24 mouse cellular contexts compared by ENCODE assay signal in the genomic region with DNA sequence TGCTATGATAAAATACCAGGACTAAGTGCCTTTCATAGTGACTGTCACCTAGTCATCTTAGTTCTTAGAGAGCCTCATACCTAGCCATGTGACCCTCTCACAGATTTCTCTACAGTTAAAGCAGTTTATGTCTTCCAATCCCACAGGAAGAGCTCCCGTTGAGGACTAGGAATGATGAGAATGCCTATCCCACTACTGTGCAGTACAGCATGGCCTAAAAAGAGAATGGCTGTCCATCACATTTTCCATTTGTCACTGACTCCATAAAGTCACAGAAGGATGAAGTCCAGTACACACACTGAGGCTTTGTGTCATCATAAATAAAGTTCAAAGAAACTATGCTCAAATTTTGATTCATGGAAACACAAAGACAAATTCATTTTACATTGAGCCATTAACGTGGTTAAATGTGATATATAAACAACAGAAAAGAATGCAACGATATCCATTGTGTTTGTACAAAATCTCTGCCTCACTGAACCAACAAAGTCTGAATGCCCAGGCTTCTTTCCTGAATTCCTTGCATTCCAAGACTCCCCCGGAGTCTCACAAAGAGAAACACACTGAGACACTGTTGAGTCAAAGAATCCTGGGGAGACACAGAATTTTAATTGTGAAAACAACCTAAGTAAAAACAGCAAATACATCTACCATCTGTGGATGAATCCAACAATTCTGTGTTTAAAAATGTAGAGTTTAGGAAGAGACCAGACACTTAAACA. TPM values are rescaled to one million over a fixed set of nuclear protein-coding genes. Genes with fewer than 3 reads are reported as not detected.
DNase-seq lines count a peak whose midpoint lies in the region; ATAC-seq and TF ChIP-seq lines count a peak whose summit lies in the region.
"Had no signal": no experiment of that assay in that cellular context is flagged by ENCODE, and none has a peak within 500 bp of the region (broad histone marks: within the 10 kb centered on the region; RNA-seq: fewer than 3 reads in every experiment).

No protein-coding gene starts in this region.

- 4% methylated on average over 4 of the region's 4 CpGs for WGBS in forebrain, embryonic 11.5 days
- WGBS in forebrain, postnatal 0 days, result 7% methylated on average over 4 of the region's 4 CpGs
- WGBS in midbrain, embryonic 10.5 days, result 10% methylated on average over 4 of the region's 4 CpGs
- 7% methylated on average over 4 of the region's 4 CpGs for WGBS in midbrain, embryonic 16.5 days

- TF ChIP-seq CTCF in forebrain, postnatal 0 days (IDR thresholded peaks at IDR 0.05; ENCODE audit: low read depth), result no peak

- DNase-seq in forebrain, embryonic 11.5 days (ENCODE audit: low spot score), result no peak
- DNase-seq in forebrain, postnatal 0 days, result no peak
- DNase-seq in midbrain, embryonic 10.5 days (ENCODE audit: low spot score), result no peak
- peak; percentile 30 for DNase-seq in embryo, embryonic 11 days
- no peak for DNase-seq in spleen, adult 12 weeks (ENCODE audit: low spot score)
- DNase-seq in ovary, postnatal 10 days (ENCODE audit: low spot score), result no peak
- DNase-seq: adrenal gland, adult 2 months; cerebellum, adult 8-10 months; kidney, adult 8-10 months; lung, adult 2 months; lung, postnatal 36 days had no signal

- no peaks in the 10 kb centered on the region for H3K4me1 ChIP-seq in forebrain, embryonic 11.5 days (replicated peaks; ENCODE audit: control insufficient read depth, insufficient read depth, low read length)
- no peaks in the 10 kb centered on the region for H3K4me1 ChIP-seq in forebrain, postnatal 0 days (ENCODE audit: insufficient read depth)
- H3K4me1 ChIP-seq in midbrain, embryonic 10.5 days, result peaks cover 9% of the 10 kb centered on the region
- no peaks in the 10 kb centered on the region for H3K4me1 ChIP-seq in midbrain, embryonic 16.5 days (ENCODE audit: control insufficient read depth, insufficient read depth, low read length)
- H3K4me1 ChIP-seq: forebrain, embryonic 15.5 days; liver, embryonic 12.5 days; midbrain, embryonic 12.5 days had no signal

- H3K9me3 ChIP-seq in forebrain, embryonic 11.5 days (ENCODE audit: control insufficient read depth, low read length), result no peaks in the 10 kb centered on the region
- no peaks in the 10 kb centered on the region for H3K9me3 ChIP-seq in forebrain, postnatal 0 days (ENCODE audit: low read length)
- H3K9me3 ChIP-seq in midbrain, embryonic 10.5 days (replicated peaks), result no peaks in the 10 kb centered on the region
- H3K9me3 ChIP-seq in midbrain, embryonic 16.5 days (replicated peaks; ENCODE audit: control insufficient read depth, low read length, poor library complexity, severe bottlenecking), result no peaks in the 10 kb centered on the region
- H3K9me3 ChIP-seq: forebrain, embryonic 15.5 days; G1E; liver, embryonic 12.5 days; midbrain, embryonic 12.5 days had no signal

- no peak overlapping the region for H3K4me3 ChIP-seq in forebrain, embryonic 11.5 days (ENCODE audit: low read depth, low read length)
- H3K4me3 ChIP-seq in forebrain, postnatal 0 days (ENCODE audit: low read depth, low read length), result no peak overlapping the region
- no peak overlapping the region for H3K4me3 ChIP-seq in midbrain, embryonic 10.5 days
- no peak overlapping the region for H3K4me3 ChIP-seq in midbrain, embryonic 16.5 days (ENCODE audit: low read depth, low read length)
- H3K4me3 ChIP-seq: forebrain, embryonic 15.5 days; liver, embryonic 12.5 days; midbrain, embryonic 12.5 days had no signal

- H3K27me3 ChIP-seq in forebrain, embryonic 11.5 days (ENCODE audit: control insufficient read depth, insufficient read depth, low read length), result no peaks in the 10 kb centered on the region
- H3K27me3 ChIP-seq in forebrain, postnatal 0 days (ENCODE audit: insufficient read depth, low read length), result no peaks in the 10 kb centered on the region
- no peaks in the 10 kb centered on the region for H3K27me3 ChIP-seq in midbrain, embryonic 10.5 days (ENCODE audit: low read depth, poor library complexity, severe bottlenecking)
- H3K27me3 ChIP-seq in midbrain, embryonic 16.5 days (ENCODE audit: control insufficient read depth, insufficient read depth, low read depth, low read length), result no peaks in the 10 kb centered on the region
- H3K27me3 ChIP-seq: forebrain, embryonic 15.5 days; liver, embryonic 12.5 days; midbrain, embryonic 12.5 days had no signal

- H3K27ac ChIP-seq in forebrain, embryonic 11.5 days (ENCODE audit: low read depth, low read length), result no peak overlapping the region
- no peak overlapping the region for H3K27ac ChIP-seq in forebrain, postnatal 0 days (ENCODE audit: low read depth, low read length)
- peak overlapping the region; percentile 65 for H3K27ac ChIP-seq in midbrain, embryonic 10.5 days (replicated peaks)
- H3K27ac ChIP-seq in midbrain, embryonic 16.5 days (ENCODE audit: low read length), result no peak overlapping the region
- H3K27ac ChIP-seq: forebrain, embryonic 15.5 days; liver, embryonic 12.5 days; midbrain, embryonic 12.5 days; stomach, postnatal 0 days had no signal

- H3K4me2 ChIP-seq in forebrain, embryonic 11.5 days (ENCODE audit: low read depth, low read length, severe bottlenecking), result no peak overlapping the region
- no peak overlapping the region for H3K4me2 ChIP-seq in forebrain, postnatal 0 days (ENCODE audit: low read depth)
- no peak overlapping the region for H3K4me2 ChIP-seq in midbrain, embryonic 16.5 days (ENCODE audit: low read length)
- H3K4me2 ChIP-seq: forebrain, embryonic 15.5 days; liver, embryonic 12.5 days; midbrain, embryonic 12.5 days had no signal

- no peaks in the 10 kb centered on the region for H3K36me3 ChIP-seq in forebrain, embryonic 11.5 days (ENCODE audit: control insufficient read depth, insufficient read depth, low read length)
- no peaks in the 10 kb centered on the region for H3K36me3 ChIP-seq in forebrain, postnatal 0 days (ENCODE audit: insufficient read depth)
- no peaks in the 10 kb centered on the region for H3K36me3 ChIP-seq in midbrain, embryonic 10.5 days
- no peaks in the 10 kb centered on the region for H3K36me3 ChIP-seq in midbrain, embryonic 16.5 days (ENCODE audit: control insufficient read depth, insufficient read depth, low read length)
- H3K36me3 ChIP-seq: forebrain, embryonic 15.5 days; G1E; liver, embryonic 12.5 days; midbrain, embryonic 12.5 days had no signal

- H3K9ac ChIP-seq in forebrain, embryonic 11.5 days (ENCODE audit: low read length), result no peak overlapping the region
- H3K9ac ChIP-seq in forebrain, postnatal 0 days, result no peak overlapping the region
- H3K9ac ChIP-seq in midbrain, embryonic 16.5 days (ENCODE audit: low read depth, low read length), result no peak overlapping the region
- H3K9ac ChIP-seq: forebrain, embryonic 15.5 days; liver, embryonic 12.5 days; midbrain, embryonic 12.5 days had no signal

- 0 out of 2 replicates have a peak, but pooled peaks have one; percentile 24 for ATAC-seq in forebrain, embryonic 11.5 days (replicated peaks; ENCODE audit: low FRiP score)
- no peak for ATAC-seq in forebrain, postnatal 0 days
- ATAC-seq in midbrain, embryonic 16.5 days, result no peak
- ATAC-seq: forebrain, embryonic 15.5 days; inflammation-experienced regulatory T-cells, adult 6 months; liver, embryonic 12.5 days had no signal

RNA-seq across cellular contexts. Expression of a gene that starts 22.3 kb away (rescaled TPM):
- not detected in 2 replicates for polyA plus RNA-seq in forebrain, embryonic 11.5 days (2014; fragmentation: Nextera tagmentation; extraction: Ambion mirVana)
- 0.31 TPM in 1 of 2 replicates, not detected in the other for total RNA-seq in forebrain, postnatal 0 days (2014; rRNA removed)
- 0.25 and 0.29 TPM in 2 replicates for polyA plus RNA-seq in forebrain, postnatal 0 days (2015; fragmentation: Nextera tagmentation; extraction: Ambion mirVana)
- polyA plus RNA-seq in midbrain, embryonic 10.5 days (2016; fragmentation: Nextera tagmentation; extraction: Ambion mirVana), result 0.62 and 1.7 TPM in 2 replicates
- not detected in 2 replicates for polyA plus RNA-seq in midbrain, embryonic 16.5 days (2015; fragmentation: Nextera tagmentation; extraction: Ambion mirVana)
- total RNA-seq: adrenal gland, adult 2 months; common myeloid progenitor, adult 5-6 weeks; G1E; gastrocnemius, postnatal 4 days; hematopoietic stem cell, adult 5-6 weeks; layer of hippocampus, postnatal 14 days had no signal
- polyA plus RNA-seq: adrenal gland, adult 2 months; G1E; inflammation-experienced regulatory T-cells, adult 6 months; limb, embryonic 11.5 days; liver, embryonic 12.5 days; lung, adult 2 months; neural tube, embryonic 14.5 days had no signal

RNA-seq across cellular contexts. Expression of a gene that starts 46.9 kb away (rescaled TPM):
- polyA plus RNA-seq in forebrain, embryonic 11.5 days (2014; fragmentation: Nextera tagmentation; extraction: Ambion mirVana), result 0.20 and 0.41 TPM in 2 replicates
- 0.33 and 0.38 TPM in 2 replicates for total RNA-seq in forebrain, postnatal 0 days (2014; rRNA removed)
- polyA plus RNA-seq in forebrain, postnatal 0 days (2015; fragmentation: Nextera tagmentation; extraction: Ambion mirVana), result 0.40 and 0.82 TPM in 2 replicates
- polyA plus RNA-seq in midbrain, embryonic 10.5 days (2016; fragmentation: Nextera tagmentation; extraction: Ambion mirVana), result 0.47 and 0.77 TPM in 2 replicates
- polyA plus RNA-seq in midbrain, embryonic 16.5 days (2015; fragmentation: Nextera tagmentation; extraction: Ambion mirVana), result 0.45 and 0.74 TPM in 2 replicates
- total RNA-seq: adrenal gland, adult 2 months; common myeloid progenitor, adult 5-6 weeks; gastrocnemius, postnatal 4 days; hematopoietic stem cell, adult 5-6 weeks had no signal
- polyA plus RNA-seq: adrenal gland, adult 2 months; G1E; inflammation-experienced regulatory T-cells, adult 6 months; limb, embryonic 11.5 days; liver, embryonic 12.5 days had no signal
